Mouse (Mus musculus) hindlimb bud, embryonic 11.5 days (tissue): ENCODE measurements around the gene Ppa2.

ENCODE experiments used
- DNase-seq: peaks from one replicate; pipeline ENCODE4 v3.0.0-alpha.2; 2012; ENCODE audit warnings: low read depth, low spot score; ENCODE audit errors: extremely low spot score

Gene Ppa2

DNA sequence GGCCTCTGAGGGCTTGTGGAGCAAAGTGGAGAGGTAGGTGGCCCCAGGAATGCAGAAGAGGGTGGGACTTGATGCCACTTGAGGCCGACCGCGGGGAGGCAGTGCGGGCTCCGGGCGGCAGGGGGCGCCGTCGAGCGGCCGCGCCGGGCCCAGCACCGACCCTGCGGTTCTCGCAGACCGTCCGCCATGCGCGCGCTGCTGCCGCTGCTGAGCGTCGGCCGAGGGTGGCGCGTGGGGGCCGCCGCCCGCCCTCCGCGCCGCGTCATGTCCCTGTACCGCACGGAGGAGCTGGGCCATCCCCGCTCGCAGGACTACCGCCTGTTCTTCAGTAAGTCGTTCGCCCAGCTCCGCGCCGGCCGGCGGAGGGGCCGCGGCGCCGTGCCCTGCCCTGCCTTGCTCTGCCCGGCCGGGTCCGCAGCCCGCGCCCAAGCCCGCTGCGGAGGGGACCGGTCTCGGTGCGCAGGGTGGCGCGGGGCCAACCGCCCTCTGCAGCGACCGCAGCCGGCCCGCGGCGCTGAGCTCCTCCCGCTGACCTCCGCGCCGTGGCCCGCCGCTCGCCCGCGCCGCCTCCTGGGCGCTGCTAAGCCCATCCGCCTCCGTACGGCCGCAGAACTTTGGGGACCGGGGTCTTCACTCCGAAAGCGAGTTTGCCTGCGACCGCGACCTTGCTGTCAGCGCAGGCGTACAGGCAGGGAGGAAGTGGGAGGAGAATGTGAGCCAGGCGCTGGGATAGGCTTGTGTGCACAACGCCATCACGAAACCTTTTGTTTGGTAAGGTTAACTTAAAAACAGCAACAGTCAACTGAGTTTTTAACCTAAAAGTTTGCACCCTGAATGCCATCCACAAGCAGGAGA is at the start of gene Ppa2:
TSS of gene Ppa2 (plus strand) at position 157 of the 855 bp plus-strand sequence.
- DNase-seq: peak; percentile 54

DNA sequence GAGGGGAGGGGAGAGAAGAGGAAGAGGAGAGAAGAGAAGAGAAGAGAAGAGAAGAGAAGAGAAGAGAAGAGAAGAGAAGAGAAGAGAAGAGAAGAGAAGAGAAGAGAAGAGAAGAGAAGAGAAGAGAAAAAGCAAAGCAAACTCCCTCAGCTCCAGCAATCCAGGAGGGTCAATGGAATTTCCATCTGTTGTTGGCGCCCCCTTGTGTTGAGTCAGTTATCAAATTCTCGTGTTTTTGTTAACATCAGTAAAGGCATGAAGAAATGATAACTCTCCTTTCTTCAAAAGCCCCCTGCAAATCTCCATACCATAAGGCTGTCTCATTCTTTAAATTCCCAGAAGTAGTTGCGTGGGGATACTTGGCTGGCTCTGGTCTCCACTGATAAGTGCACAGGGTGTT is 38.0 kb upstream of the Ppa2 start:
- DNase-seq: peak; percentile 26

DNA sequence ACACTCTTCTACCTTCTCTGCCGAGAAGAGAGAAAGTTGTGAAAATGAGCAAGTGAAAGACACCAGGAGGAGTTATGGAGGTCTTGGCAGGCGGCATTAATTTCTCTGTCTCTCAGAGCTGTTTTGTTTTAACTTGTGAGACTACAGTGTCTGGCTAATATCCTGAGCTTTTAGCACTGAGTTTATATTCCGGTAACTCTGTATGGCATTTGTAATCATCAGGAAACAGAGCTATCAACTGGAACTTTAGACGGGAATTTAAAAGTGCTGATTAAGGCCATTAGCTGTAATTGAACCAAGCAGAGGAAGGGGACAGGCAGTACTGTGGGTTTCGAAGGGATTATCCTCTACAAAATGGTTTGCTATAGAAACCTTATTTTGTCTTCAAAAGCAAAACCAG is 25.3 kb upstream of the Ppa2 start:
- DNase-seq: no peak

DNA sequence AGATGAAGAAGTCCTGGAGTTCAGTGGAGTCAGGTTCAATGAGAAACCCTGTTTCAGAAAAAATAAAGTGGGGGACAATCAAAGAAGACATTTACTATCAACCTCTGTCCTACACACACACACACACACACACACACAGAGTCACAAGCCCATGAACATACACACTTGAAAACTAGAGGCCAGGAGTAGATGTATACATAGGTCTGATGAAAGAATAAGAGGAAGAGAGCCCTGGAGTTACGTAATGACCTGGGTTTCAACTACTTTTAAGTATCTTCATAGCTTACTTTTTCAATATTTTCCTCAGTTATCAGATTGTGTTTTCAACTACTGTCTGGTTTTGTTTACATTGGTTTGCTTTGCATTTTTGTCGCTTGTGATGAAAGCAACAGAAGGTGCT is 21.1 kb upstream of the Ppa2 start:
- no peak for DNase-seq

DNA sequence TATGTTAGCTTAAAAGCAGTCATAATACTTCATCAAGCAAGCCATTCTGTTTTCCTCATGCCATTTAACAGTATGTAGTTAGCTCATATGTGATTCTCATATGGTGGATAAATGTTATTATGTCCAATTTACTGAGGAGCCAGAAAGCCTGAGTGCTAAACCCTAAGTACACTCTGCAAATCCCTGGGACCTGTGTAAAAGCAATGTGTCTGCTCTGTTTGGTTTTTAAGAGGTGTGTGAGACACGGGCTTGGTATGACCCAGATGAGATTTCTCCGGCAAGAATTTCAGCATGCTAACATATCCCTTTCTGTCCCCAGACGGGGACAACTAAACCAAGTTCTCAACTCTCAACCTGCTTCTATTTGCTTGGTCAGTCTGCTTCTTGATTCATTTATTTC is 5.6 kb upstream of the Ppa2 start:
- DNase-seq: no peak

DNA sequence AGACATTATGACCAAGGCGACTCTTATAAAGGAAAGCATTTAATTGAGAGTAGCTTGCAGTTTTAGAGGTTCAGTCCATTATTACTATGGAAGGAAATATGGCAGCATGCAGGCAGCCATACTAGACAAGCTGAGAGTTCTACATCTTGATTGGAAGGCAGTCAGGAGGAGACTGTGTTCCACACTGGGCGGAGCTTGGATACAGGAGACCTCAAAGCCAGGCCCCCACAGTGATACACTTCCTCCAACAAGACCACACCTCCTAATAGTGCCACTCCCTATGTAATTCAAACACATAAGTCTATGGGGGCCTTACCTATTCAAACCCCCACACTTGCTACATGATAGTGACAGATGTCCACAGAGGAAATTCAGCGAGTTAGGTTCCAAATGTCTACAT is 1.5 kb upstream of the Ppa2 start:
- DNase-seq: no peak

DNA sequence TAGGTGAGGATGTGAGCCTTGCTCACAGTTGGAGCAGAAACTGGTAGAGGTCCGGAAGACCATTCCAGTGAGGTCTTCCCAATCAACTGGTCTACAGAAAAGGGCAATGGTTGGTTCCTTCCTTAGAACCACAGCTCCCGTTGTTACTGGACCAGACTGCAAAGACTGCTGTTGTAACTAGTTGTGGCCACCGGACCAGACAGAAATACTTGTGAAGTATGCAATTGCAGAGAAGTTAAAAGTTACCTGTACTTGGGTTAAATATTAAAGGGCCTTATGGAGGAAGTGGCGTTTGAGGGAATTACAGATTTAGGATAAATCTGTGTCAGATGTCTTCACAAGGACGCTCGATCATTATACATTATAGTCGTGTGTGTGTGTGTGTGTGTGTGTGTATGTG is 551 bp upstream of the Ppa2 start:
- DNase-seq: no peak

DNA sequence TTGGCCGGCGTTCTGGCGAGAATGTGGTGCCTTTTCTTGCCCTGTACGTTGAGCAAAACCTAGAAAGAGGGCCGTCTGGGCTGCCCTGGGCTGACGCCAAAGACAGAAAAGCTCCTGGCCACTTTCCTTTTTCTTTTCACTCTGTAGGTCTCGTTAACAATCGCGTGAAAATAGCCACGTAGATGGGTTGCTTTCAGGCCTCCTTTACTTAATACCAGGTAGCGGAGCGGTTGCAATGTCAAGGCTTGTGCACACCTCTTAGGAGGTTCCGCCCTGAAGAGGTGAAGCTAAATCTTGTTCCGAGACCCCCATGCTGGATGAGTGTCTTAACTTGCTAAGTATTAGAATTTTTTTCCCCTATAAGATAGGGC is 884 bp downstream of the Ppa2 start:
- DNase-seq: no peak

DNA sequence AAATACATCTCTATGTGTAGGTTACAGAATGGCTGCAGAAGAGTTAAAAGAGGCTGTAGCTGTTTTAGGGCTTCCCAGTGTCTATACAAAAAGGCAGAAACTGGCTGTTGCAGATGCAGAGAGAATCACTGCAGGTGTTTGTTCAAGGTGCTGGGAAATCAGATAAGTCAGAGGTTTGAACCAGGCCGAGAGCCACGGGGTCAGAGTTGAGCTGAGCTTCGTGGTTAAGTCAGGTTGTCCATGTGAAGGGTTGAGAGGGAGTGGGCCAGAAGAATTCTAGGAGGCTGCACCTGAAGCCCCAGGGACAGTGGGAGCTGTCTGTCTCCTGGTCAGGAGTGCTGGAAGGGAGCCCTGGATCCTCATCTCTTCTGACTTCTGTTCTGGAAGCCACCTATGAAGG is 2.4 kb downstream of the Ppa2 start:
- no peak for DNase-seq

DNA sequence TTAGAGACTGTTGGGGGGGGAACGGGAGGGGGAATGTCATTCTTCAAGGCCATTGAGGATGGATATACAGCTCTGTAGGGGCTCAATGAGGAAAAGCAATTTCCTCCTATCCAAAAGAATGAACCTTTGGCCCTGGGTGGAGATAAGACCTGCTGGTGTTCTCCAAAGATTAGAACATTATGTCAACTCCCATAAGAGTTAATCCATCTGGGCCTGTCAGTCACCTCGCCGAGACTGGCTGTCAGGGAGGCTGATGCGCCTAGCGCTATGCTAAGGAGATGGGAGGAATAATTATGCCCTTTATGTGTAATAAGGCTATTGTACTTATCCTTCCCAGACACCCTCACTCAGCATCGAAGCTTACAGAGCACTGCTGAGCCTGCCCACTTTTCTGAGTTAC is 2.9 kb downstream of the Ppa2 start:
- no peak for DNase-seq

DNA sequence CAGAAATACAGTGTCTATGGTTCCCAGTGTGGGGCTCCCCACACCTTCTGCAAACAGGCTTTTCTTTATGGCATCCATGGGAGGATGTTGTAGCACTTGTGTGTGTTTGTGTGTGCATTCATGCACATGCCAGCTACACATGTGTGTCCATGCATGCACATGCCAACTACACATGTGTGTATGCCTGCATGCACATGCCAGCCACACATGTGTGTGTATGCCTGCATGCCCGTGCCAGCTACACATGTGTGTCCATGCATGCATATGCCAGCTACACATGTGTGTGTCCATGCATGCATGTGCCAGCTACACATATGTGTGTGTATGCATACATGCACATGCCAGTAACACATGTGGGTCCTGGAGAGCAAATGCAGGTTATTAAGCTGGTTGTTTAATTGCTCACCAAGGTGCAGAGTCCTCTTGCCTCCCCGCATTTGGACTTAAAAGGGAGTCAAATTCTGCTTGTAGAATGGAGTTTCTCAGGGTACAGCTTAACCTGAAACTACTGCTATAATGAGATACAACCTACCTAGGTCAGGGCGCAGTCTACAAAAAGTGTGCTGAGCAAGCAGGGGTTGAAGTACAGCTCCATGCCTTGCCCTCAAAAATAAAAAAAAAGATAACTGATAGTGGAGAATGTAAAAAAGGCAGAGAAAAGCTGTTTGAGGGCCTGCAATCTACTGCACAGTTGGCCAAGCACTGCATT is 3.7 kb downstream of the Ppa2 start:
- DNase-seq: no peak

DNA sequence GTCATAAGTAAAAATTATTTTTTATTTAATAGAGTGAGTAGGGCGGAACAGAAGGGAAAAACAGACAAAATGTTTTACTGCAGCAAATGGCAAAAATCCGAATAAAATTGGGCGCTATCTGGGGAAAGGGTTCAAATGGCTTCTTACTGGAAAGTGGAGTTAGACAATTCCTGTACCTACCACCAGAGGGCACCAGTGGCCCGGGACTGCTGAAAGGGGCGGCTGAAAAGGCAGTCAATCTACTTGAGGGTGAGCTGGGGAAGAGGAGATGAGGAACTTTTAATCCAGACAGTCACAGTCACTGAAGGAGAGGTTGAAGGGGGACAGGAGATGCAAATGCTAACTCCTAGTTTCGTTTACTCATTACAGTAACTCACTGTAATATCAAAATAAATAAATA is 4.6 kb downstream of the Ppa2 start:
- no peak for DNase-seq

DNA sequence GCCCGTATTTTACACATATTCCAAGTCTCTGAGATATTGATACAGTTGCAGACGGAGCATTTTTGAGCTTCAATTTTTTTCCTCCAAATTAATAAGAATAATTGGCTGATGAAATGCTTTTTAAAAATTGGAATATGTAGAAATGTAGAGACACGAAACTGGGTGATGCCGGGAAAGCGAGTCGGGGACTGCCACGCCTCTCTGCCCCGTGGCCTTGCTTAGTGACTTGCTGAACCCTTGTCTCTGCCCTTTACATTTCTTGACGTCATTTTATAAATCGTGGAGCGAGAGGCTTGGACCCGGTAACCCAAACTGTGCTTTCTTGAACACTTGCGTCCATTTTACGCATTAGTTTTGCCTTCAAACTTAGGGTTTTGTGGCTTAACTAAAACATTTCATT is 5.1 kb downstream of the Ppa2 start:
- no peak for DNase-seq

DNA sequence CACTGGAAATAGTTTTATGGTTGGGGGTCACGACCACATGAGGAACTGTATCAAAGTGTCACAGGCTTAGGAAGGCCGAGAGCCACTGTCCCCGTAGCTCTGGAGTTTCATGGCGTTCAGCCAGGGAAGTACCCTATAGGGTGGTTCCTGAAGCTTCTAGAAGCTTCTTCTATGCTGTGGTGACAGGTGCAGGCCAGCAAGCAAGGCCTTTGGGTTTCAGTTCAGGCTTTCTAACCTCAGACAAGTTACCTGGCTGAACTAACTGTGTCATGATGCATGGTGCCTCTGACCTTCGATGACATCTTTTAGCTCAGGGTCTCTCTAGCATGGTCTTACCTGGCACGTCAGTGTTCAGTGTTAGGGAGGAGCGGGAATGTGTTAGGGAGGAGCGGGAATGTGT is 5.7 kb downstream of the Ppa2 start:
- no peak for DNase-seq

DNA sequence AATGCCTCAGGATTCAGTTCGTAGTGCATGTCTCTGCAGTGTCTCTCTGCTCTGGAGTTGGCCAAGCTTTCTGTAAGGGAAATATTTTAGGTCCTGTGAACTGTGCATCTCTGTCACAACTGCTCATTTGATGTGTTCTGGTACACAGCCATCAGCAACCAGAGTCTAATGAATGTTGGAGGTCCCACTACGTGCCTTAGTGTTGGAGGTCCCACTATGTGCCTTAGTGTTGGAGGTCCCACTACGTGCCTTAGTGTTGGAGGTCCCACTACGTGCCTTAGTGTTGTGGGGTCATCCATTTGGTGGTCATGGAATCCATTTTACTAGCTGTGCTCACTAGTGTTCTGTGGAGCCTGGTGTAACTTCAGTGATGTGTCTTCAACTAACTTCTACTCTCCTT is 7.9 kb downstream of the Ppa2 start:
- DNase-seq: no peak

DNA sequence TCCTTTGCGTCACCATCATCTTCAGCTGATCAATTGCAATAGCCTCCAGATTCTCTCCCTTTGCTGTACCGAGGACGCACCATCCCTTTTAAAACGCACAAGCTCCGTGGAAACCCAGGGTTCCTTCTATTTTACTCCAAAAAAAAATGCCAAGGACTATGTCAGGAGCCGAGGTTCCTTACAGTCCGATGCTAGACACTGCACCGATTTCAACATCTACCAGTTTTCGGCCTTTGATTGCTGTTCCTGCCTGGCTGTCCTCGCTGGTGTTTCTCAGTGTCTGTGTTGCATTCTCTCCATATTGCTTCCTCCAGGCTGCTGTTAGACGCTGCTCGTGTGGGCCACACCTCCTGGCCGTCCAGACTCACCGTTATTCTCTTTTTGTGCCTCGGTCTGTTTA is 8.7 kb downstream of the Ppa2 start:
- DNase-seq: no peak

DNA sequence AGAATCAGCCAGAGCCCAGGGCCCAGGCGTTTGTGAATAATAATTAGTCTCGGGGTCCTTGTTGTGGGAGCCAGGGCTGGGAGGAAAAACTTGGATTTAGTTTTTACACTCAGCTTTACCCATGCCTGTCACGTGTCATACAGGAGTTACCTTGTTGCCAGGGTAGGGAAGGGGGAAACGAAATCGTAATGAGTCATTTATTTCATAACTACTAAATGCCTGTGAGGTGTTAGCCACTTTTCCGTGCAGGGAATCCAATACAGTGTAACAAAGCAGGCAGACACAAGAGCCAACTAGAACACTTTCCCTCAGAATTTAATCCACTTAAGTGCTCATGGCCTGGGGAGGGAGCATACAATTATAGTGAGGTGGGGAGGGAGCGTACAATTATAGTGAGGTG is 9.9 kb downstream of the Ppa2 start:
- DNase-seq: no peak

DNA sequence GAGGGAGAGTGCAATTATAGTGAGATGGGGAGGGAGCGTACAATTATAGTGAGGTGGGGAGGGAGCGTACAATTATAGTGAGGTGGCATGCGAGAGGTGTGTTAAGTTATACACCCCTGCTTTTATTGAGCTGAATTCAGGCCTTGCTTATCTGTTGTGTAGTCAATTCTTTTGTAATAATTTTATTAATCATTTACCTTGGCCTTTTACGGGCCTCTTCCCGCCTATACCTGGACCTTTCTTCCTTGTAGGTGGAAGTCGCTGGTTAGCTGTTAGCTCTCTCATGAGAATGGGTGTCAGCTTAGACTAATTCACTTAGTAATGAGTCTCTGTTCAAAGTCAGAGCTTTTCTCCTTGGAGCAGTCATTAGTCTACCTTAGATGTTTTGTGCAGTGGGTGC is 10.4 kb downstream of the Ppa2 start:
- DNase-seq: no peak

DNA sequence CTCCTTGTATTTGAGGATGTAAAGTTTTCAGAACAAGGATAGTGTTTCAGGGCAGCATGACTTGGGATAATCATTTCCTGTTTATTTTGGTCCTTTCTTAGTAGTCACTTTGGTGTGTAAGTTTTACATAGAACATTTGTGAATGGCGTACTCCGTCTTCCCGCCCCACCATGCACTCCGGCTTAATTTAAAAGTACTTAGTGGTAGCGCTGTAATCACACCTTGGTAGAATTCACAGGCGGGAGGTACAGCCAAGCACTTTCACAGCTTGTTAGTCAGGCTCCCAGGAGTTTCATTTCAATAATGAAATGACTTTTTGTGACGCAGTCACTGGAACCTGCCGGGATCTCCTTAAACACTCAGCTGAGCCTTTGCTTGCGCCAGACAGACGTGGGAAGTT is 12.0 kb downstream of the Ppa2 start:
- no peak for DNase-seq

DNA sequence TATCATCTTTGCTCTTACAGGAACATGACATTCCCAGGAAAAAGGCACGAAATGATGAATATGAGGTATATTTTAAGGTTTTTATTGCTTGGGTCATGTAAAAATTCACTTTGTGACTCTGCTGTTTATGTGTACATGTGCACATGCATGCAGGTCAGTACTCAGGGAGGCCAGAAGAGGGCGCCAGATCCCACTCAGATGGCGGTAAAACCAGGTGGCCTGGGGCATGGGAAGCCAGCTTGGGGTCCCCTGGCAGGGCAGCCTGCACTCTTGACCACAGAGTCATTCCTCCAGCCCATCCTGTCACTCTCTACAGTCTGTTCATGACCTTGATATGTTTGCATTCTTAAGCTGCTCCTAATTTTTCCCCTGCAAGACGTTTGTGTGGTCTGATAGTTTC is 12.6 kb downstream of the Ppa2 start:
- no peak for DNase-seq

DNA sequence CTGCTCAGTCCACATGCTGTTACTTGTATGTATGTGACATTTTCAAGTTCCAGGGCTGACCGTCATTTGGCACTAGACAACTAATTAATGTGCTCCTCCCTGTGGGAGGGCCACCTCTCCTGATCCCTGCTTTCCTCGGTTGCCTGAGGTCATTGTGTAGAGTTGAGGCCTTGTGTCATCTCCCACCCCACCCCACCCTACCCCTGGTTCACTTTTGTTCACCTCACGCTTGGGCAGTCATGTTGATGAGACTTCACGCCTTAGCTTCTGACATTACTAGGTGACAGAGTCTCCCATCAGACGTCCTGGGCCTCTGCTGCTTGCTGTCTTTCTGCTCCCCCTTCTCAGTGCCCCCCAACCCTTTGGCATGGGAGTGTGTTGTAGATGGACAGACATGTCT is 15.2 kb downstream of the Ppa2 start:
- no peak for DNase-seq

DNA sequence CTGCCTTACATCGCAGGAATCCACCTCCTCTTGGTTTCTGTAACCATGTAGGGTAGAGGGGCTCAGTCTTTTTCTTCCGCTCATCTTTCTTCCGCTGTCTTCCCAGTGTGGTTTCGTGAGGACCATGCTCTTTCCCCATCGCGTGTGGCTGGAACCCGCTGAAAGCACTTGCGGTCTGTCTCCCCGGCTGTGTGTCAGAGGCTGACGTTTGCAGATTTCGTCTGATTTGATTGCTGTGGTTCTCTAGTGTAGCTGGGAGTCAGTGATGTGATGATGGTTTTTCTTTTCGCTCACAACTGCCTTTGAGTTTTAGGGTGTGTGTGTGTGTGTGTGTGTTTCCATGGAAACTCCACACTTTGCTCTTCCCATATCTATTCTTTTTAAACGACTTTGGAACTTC is 18.6 kb downstream of the Ppa2 start:
- DNase-seq: no peak

DNA sequence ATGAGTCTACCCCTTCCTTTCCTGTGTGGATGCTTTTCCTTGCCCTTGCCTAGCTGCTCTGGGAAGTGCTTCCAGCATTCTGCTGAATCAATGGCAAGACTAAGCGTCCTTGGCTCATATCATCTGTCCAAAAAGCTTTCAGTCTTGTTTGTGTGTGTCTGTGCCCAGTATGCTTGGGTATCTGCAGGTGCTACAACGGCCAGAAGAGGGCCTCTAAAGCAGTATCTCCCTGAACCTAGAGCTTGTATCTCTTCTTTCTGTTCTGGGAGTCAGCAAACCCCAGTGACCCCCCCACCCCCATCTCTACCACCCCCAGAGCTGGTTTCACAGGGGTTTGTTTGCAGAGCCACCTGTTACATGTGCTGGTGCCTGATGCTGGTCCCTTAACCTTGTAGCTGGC is 19.5 kb downstream of the Ppa2 start:
- no peak for DNase-seq
